Mouse (Mus musculus) frontal cortex, postnatal 10 days (tissue): ENCODE data around the gene Sdk1.

Experiments
- DNase-seq, 2 experiments: peaks; one replicate each; pipeline ENCODE4 v3.0.0; 2022; ENCODE audit warnings: low spot score in 2 of 2, mixed read lengths in 1 of 2

Sdk1 gene

DNA sequence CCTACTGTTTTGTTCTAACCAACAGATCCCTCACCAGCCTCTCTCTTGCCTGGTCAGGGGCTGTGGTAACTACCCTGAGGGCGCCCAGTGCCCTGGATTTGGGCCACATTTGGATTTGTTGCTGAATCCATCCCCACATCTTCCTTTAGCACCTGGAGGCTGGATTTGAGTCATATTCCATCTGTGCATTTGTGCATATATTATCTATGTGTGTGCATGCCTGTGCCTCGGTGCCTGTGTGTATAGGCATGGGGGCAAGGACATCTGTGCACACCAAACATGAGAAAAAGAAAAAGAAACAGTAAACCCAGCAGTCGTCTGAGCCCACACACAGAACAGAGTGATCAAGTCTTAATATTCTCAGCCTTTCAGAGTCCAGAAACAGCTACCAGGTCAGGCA, 752.9 kb downstream of the Sdk1 start:
- DNase-seq, result no peak

DNA sequence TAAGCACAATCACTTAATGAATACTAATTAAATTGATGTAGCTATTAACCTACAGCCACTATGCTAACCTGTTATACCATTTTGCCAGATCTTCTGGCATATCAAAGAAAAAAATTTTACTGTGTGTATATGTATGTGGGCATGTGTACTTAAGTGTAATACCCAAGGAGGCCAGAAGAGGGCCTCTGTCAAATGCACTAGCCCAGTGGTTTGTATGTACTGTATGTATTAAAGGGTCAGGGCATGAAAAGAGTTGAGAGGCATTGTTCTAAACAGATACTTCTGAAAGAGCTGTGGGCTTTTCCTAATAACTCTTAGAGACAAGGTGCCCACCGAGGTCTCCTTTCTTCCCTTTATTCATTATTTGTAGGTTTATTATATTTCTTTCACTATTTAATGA, 759.0 kb downstream of the Sdk1 start:
- DNase-seq, result no peak

DNA sequence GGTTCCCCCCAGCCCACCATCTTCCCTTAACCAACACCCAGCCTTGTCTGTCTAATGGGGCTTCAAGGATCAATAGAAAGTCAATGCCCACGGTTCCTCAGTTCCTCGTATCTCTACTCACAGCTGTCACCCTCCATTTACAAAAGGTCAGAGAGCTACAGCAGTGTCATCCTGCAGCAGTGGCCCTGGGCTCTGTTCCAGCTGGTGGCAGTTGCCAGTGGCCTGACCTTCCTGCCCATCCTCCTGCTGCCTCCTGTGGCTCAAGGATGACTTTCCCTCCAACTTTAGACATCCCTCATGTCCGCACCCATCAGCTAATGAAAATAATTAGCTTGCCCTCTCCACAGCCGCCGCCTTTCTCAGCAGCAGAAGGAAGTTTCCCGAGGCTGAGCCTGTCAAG, 759.8 kb downstream of the Sdk1 start:
- no peak for DNase-seq

DNA sequence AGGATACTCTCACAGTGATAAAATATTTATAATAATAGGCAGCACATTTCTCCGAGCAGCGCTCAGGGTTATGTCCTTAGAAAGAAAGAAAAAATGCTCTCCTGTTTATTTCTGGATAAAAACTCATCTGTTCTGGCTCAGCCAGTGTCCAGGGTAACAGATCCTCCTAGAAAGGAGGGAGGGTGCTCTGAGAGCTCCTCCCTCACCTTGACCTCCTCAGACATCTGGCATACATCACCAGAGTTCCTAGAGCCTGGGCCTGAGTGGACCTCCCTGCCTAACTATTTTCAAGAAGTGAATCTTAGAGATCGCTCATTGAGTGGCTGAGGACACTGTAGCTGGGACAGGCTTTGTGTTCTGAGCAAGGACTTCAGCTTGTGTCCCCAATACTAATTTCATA, 760.7 kb downstream of the Sdk1 start:
- DNase-seq, result no peak

DNA sequence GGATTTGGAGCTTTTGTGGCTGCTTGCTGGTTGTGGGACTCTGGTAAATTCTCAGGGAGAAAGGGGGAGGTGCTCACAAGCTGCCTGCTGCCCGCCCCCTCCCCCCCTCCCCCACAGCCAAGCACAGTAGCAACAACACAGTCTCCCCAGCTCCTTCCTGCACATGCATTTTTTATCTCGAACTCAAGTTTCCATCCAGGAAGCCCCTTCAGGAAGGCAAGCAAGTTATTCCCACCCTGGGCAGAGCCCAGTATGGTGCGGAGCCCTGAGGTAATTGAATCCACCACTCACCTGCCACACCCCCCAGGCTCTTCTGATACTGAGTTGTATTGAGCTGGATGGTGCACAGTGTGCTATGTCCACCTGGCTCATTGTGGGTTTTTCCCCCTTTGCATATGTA, 768.9 kb downstream of the Sdk1 start:
- no peak for DNase-seq

DNA sequence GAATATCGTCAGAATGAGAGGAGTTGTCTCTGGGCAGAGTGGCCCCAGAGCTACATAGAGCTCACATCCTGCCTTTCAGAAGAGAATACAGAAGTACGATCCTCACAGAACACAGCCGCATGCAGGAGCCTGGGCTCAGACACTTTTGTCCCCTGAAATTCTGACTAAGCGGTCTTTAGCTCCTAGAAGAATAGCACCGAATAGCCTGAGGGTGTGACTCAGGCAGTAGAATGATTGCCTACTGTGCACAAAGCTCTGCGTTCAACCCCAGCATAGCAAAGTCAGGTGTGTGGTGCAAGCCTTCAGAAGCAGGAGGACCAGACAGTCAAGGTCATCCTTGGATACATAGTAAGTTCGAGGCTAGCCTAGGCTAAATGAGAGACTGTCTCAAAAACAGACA, 775.7 kb downstream of the Sdk1 start:
- no peak for DNase-seq

DNA sequence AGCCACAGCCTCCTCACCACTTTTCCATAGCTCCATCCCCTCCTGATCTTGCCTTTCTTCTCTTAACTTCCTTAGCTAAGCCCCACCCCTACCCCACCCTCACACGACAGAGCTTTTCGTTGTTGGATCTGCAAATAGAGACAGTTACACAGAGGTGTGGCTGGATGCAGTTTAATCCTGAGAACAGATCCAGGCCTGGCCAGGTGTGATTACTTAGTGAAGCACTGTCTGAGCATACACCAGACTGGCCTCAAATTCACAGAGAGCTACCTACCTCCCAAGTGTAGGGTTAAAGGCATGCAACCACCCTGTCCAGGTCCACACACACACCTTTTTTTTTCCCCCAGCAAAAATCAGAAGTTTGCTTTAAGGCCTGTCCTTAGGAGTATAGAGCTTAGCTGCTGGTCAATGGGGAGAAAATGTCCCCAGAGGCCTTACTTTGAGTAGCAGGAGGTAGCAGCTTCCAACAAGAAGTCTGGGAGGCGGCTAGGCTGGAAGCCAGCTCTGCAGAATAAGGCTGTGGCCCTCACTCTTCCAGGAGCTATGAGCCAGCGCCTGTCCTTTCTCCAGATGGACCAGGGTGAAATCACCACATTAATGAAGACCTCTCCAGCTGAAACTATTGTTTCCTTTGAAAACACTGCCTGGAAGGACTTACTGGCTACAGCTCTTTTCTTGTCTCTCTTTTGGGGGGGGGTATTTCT, 781.7 kb downstream of the Sdk1 start:
- DNase-seq, result no peak

DNA sequence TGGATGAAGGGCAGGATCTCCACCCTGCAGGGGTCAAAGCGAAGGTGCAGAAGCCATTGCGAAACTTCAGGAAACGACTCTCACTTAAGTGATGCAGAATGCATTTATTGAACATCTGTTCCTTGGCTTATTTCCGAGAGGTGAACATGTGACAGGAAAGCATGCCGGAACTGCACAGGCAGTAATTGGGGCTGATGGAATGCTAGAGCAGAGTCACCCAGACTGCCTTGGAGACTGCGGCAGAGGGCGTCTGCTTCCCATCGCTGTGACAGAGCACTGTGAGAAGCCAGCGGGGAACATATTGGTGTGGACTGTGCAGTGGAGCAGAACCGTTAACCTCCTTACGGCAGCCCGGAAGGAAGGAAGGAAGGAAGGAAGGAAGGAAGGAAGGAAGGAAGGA, 783.2 kb downstream of the Sdk1 start:
- peak in 1 of 2 experiments; percentile 13 for DNase-seq

DNA sequence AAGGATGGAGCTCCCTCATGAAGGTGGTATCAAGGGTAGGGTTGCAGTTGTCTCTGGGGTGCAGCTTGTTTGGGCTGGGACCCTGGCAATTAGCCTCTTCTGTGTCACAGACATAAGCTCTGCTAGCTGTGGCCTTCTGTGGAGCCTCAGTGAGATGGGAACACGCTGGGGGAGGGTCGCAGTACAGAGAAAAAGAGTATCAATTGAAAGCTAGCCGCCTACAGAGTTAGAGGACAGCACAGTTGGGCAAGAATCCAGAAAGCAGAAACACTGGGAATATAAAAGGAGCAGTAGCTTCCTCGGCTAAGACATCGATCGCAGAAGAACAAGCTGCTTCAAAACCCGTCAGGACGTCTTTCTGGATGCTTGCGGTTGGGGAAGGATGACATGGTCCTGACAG, 795.2 kb downstream of the Sdk1 start:
- DNase-seq, result no peak

DNA sequence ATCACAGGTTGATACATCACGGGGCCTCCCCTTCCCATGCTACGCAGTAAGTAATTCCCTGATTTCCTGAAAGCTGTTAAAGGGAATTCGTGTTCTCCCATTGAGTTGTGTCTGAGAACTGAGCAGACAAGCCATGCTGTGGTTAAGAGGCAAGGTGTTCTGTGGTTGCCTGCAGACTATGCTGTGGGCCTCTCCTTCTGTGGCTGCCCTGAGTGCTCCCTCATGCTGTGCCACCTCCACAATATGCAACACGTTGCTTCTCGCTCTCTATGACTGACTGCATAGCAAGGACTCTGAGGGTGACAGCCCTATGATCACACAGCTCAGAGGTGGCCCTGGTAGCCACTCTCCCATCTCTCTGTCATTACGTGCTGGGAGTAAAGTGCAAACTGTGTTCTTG, 797.9 kb downstream of the Sdk1 start:
- no peak for DNase-seq

DNA sequence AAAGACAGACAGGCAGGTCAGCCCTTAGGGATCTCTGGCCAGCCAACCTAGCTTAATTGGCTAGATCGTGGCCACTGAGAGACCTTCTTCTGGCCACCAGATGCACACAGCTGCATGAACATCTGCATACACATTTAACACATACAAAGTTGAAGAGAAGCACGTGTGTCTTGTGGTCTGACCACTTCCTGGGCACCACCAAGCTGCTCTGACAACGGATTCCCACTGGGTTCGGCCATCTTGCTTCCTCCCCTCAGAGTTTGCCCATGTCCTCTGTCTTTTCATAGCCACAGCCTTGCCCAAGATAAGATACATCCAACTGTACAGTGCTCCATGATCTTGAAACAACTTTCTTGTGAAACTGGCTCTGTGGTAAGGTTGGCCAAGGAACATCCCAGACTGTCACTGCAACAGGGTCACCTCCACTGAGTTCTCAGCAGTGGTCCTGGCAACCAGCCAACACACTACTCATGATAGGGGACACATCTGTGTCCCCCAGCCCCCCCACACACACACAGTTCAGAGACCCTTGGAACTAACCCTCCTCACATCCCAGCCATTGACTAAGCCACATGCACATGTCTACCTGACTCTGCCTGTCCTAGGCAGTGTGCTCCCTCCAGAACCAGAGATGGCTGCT, 798.7 kb downstream of the Sdk1 start:
- no peak for DNase-seq

DNA sequence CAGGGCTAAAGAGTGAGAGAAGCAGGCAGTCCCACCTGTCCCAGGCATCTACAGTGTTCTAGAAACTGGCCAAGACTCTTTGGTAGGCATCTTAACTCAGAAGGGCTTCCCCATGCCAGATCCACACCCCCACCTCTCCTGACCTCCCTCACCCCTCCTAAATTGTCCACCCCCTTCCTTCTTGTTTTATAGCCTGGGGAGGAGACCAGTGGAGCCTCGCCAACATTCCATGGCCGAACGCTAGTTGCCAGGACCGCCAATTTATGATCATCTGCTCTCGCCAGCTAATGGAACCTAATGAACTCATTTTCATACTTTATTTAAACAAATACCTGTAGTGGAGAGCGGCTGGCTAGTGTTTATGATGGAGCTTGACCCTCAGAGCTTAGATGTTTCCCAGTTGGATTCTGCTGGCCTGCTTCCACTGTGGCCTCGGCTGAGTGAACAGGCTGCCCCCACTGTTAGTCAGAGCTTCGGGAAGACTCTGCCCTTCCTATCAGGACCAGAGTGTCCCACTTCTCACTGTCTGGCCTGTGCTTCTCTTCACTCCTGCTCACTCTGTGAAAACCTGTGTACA, 800.0 kb downstream of the Sdk1 start:
- no peak for DNase-seq

DNA sequence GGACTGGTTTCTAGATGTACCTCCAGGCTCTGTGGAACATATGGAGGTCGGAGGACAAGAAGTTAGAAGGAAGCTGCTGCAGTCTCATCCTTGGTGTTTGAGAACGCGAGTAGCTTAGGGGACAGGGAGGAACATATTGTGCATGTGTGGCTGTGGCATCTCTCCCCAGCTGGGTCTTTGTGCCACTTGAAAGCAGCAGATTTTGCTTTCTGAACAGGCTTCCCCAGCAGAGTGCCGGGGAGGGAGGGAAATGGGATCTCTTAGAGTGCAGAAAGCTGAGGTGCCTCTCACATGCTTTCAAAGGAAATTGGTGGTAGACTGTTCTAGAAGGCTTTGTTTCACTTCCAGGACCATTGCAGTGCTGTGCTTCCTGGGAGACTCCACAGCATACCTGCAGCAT, 820.5 kb downstream of the Sdk1 start:
- DNase-seq, result no peak

DNA sequence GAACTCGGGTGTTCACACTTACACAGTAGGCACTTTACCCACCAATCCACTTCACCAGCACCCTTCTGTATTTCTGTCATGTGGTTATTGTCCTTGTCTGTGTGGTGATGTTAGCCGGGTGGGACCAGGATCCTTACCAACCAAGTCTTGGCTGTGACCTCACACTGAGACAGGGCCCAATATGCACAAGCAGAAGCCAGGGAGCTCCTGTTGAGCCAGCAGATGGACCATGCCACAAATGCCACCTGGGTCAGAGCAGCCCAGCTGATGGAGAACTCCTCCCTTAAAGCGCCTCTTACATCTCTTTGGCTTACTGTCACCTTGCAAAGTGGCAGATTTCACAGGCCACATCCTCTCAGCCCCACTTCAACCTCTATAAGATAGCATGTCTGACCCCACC, 830.0 kb downstream of the Sdk1 start:
- no peak for DNase-seq

DNA sequence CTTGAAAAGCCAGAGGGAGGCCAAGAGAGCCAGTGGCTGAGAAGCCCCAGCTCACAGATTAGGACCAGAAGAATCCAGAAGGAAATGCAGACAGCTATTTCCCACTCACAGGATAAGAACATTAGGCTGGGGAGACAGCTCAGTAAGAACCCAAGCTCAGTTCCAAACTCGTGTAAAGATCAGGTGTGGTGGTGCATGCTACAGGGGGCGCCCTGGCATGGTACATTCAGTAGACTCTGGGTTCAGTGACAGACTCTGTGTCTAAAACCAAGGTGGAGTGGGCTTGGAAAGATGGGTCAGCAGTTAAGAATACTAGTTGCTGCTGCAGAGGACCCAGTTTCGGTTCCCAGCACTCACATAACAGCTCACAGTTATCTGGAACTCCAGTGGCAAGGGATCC, 832.6 kb downstream of the Sdk1 start:
- no peak for DNase-seq

DNA sequence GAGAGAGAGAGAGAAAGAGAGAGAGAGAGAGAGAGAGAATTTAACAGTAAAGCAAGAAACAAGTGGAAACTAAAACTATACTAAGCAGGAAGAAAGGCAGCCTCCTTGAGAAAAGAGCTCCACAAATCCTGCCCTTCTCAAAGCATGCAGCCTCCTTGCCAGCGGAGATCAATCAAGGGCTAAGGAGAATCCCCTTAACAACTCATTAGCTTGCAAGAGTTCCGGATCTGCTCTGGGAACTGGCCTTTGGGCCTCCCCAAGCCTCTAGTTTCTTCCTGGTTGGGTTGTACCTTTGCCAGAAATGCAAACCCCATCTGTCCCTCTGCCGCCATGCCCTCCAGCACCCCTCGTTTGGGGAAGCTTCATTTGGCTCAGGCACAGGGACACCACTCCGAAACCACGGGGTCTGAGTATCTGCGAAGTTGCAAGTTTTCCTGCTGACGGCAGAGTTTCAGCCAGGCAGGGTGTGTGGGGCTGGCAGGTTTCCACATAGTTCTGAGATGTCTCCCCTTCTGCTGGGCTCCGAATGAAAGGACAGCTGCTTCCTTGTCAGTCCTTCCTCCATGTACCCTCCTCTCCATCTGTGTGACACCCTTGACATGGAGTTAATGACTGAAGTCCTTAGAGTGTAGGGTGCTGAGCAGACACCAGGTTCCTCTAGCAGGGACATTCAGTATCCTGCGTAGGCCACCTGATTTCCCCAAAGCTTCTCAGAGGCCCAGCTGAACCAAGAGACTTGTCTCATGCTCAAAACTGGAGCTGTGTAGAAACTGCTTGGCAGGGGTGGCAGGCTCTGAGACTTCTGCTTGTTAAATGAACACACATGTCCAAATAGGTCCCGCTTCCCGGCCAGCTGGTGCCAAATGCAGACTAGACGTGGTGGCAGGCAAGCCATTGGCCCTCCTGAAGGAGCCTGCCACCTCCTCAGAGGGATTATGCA, 833.5 kb downstream of the Sdk1 start:
- DNase-seq, result peak; percentile 55 to 75

DNA sequence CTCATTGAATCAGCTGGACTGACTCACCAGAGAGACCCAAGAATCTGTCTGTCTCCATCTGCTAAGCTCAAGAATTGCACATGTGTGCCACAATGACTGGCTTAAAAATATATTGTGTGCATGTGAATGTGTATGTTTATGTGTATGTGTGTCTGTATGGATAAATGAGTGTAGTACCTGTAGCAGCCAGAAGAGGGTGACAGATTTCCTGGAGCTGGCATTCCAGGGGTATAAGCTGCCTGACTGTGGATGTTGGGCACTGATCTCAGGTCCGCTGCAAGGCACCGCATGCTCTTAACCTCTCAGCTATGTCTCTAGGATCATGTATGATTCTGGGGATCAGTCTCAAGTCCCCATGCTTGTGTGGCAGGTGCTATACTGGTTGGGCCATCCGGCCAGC, 839.4 kb downstream of the Sdk1 start:
- no peak for DNase-seq

DNA sequence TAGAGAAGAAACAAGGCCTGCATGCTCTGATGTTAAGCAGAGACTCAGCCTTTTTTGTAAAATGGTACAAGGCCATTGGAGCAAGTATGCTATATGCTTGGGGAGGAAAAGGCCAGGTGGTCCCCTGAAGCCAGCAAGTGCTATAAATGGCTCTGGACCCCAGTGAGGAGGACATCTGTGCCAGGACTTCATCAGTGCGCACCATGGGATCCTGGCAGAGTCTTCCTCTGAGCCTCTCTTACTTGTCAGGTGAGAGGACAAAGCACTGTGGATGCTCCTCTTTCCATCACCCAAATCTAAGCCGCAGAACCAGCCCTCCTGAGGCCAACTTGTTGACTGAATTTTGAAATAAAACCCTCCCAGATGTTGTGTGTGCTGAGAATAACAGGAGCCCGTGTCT, 839.8 kb downstream of the Sdk1 start:
- no peak for DNase-seq

DNA sequence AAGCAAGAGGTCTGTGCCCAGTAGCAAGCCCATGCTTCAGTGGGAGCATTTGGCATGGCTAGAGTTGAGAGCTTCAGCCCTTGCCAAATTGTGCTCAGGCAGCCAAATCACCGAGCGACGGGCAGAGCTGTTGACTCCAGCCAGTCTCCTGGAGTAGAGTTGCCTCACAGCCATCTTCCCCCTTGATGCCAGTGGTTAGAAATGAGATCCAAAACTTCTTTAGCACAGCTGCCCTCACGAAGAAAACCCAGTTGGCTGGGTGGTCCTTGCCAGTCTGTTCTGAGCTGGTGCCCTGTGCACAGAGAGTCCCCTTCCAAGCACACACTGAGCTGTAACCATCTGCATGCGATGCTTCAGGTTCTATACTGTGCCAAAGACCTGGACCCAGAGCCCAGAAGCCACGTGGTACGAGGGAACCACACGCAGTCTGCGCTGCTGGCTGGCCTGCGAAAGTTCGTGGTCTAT, 855.1 kb downstream of the Sdk1 start:
- peak in 1 of 2 experiments; percentile 14 for DNase-seq

DNA sequence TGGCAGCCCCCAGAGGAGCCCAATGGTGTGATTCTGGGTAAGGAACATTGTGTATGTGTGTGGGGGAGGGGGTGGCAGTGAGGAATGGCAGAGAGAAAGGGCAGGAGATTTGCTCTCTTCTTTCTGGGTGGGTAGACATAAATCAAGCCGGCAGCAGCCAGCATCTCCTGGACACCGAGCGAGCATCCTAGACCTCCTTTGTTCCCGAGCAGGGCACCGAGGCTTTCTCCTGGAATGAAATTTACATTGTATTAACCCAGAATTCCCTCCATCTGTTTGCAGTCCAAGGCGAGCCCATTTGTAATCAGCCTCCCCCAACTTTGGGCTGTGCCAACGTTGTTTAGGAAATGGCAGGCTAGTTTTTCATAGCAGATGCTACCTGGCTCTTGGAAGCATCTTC, 858.9 kb downstream of the Sdk1 start:
- DNase-seq, result no peak

DNA sequence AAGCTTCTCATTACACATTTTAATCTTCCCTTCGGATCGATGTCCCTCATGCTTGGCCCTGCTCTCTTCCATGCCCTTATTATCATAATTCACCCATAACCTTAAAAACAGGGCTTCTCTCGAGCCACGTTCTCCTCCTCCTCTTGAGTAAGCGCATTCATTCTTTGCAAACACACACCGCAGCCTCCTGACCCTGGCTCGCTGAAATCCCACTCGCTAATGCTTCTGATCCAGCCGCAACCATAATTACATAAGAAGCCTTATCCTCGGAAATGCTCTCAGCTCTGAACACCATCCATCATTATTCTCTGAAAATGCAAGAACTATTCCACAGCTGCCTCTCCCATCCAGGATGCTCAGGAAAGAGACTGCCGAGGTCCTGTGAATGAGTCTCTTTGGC, 866.1 kb downstream of the Sdk1 start:
- no peak for DNase-seq

DNA sequence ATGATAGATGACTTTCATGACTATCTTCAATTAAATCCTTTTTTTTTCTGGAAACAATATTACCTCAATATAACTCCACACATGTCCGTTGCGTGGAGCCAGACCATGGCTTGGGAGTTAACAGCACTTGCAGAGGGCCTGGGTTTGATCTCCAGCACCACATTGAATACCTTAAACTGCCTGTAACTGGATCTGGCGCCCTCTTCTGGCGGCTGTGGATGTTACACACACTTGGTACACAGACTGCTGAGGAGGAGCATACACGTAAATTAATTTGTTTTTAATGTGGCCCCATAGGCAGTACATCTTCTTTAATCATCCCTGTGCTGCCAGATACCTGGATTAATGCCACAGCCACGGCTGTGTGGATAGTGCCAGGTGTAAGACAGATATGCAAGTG, 870.7 kb downstream of the Sdk1 start:
- DNase-seq, result no peak
